Mouse (Mus musculus): Measurements from ENCODE around the gene Incenp. TPM values are rescaled to one million over a fixed set of nuclear protein-coding genes. Genes with fewer than 3 reads are reported as not detected.

Incenp gene
- total RNA-seq (2023), result 10 to 100 TPM; 59.9 to 68.7 TPM

GRCm38 (mm10) chr19:9899072-9899779 is at the start of gene Incenp:
Incenp (minus strand) TSS chr19:9899551.

GRCm38 (mm10) chr19:9847262-9847661 is 52.1 kb downstream of the Incenp start, which contains the start of gene Scgb2a2:
Scgb2a2 (plus strand) TSS chr19:9847562.

Other genes starting within 250 kb of the Incenp start
- gene Scgb2a2, start 52.0 kb downstream of the Incenp start, total RNA-seq (2023), result not detected
- gene Fth1, start 81.0 kb upstream of the Incenp start, total RNA-seq (2023), result 1,000 to 10,000 TPM; 4,123 to 4,141 TPM
- gene Best1, start 102.1 kb upstream of the Incenp start, total RNA-seq (2023), result under 1 TPM in 1 of 2 experiments, not detected in 1; 0.43 TPM
- gene Rab3il1, start 102.1 kb upstream of the Incenp start, total RNA-seq (2023), result 10 to 100 TPM; 44.8 to 45.4 TPM
- 1 to 10 TPM; 1.4 to 3.6 TPM for gene Fads3, start 142.0 kb upstream of the Incenp start, total RNA-seq (2023)
- gene Fads2, start 202.2 kb upstream of the Incenp start, total RNA-seq (2023), result 1 to 10 TPM in 1 of 2 experiments, under 1 TPM in 1; 0.50 to 1.1 TPM

Data from monocyte, adult 59 days (primary cell).